Mouse (Mus musculus) heart, embryonic 10.5 days (tissue): Measurements from ENCODE around the gene Tubb3. TPM values are rescaled to one million over a fixed set of nuclear protein-coding genes. Genes with fewer than 3 reads are reported as not detected.
"Not testable (repeated sequence)": the region's sequence is repeated elsewhere in the genome, so short reads cannot be mapped to it uniquely, and the experiment has no call there.

Experiments used
- DNase-seq: peaks from one replicate; pipeline ENCODE4 v3.0.0-alpha.2; 2017; ENCODE audit warnings: low spot score
- H3K27ac ChIP-seq: fragments of 300-500 bp; sonication (generic); 2 replicates; pipeline ENCODE4 v1.5.1; 2016; ENCODE audit warnings: mild to moderate bottlenecking
- H3K27me3 ChIP-seq: fragments of 300-500 bp; sonication (generic); 2 replicates; pipeline ENCODE4 v1.6.1; 2016; ENCODE audit warnings: mild to moderate bottlenecking; ENCODE audit not compliant: poor library complexity, insufficient read depth, severe bottlenecking
- H3K36me3 ChIP-seq: fragments of 300-500 bp; sonication (generic); 2 replicates; pipeline ENCODE4 v1.6.1; 2016; ENCODE audit warnings: mild to moderate bottlenecking, moderate library complexity
- H3K4me1 ChIP-seq: fragments of 300-500 bp; sonication (generic); 2 replicates; pipeline ENCODE4 v1.6.1; 2016; ENCODE audit warnings: mild to moderate bottlenecking
- H3K4me3 ChIP-seq: fragments of 300-500 bp; sonication (generic); 2 replicates; pipeline ENCODE4 v1.5.1; 2016; ENCODE audit warnings: mild to moderate bottlenecking, moderate library complexity
- H3K9me3 ChIP-seq: fragments of 300-500 bp; sonication (generic); 2 replicates; pipeline ENCODE4 v1.6.1; 2016; ENCODE audit warnings: mild to moderate bottlenecking, moderate library complexity
- WGBS: fragments of 180-500 bp; shearing (Covaris S2); methylation state at CpG from one replicate; pipeline ENCODE4 v1.1.7; 2016; 5-methylcytosine and 5-hydroxymethylcytosine counted together
- polyA plus RNA-seq: library from polyadenylated mRNA; unstranded; fragments of >200 nt; fragmentation: Nextera tagmentation; extraction: Ambion mirVana; gene quantifications from 2 replicates; pipeline ENCODE4 v1.2.1, GENCODE M21; 2016

Gene Tubb3
- polyA plus RNA-seq, 1 experiment from 2014 or later, result 15.8 TPM

GRCm38 (mm10) chr8:123428343-123428893, 17.2 kb downstream of the Tubb3 start:
- Histone ChIP-seq H3K27ac (no peak overlapping the region), H3K9me3 (peaks cover 49% of the 10 kb centered on the region), H3K27me3 (no peaks in the 10 kb centered on the region), H3K36me3 (no peaks in the 10 kb centered on the region), H3K4me3 (no peak overlapping the region), H3K4me1 (no peaks in the 10 kb centered on the region)
- 96% methylated on average over 29 of the region's 29 CpGs for WGBS
- no peak for DNase-seq

GRCm38 (mm10) chr8:123428939-123429721, 17.9 kb downstream of the Tubb3 start:
- H3K27me3 ChIP-seq, result no peaks in the 10 kb centered on the region
- H3K4me3 ChIP-seq, result no peak overlapping the region
- H3K36me3 ChIP-seq, result no peaks in the 10 kb centered on the region
- DNase-seq, result no peak
- H3K9me3 ChIP-seq, result peaks cover 52% of the 10 kb centered on the region
- H3K27ac ChIP-seq, result no peak overlapping the region
- no peaks in the 10 kb centered on the region for H3K4me1 ChIP-seq
- WGBS, result 92% methylated on average over 23 of the region's 23 CpGs

GRCm38 (mm10) chr8:123429722-123430013, 18.4 kb downstream of the Tubb3 start:
- not testable (repeated sequence) for H3K4me1 ChIP-seq, H3K27me3 ChIP-seq, H3K27ac ChIP-seq, H3K4me3 ChIP-seq, DNase-seq, H3K36me3 ChIP-seq
- 91% methylated on average over 15 of the region's 15 CpGs for WGBS
- H3K9me3 ChIP-seq, result peaks cover 52% of the 10 kb centered on the region

GRCm38 (mm10) chr8:123430936-123431335, 19.7 kb downstream of the Tubb3 start:
- 87% methylated on average over 8 of the region's 8 CpGs for WGBS
- not testable (repeated sequence) for H3K27me3 ChIP-seq, DNase-seq, H3K4me1 ChIP-seq, H3K27ac ChIP-seq, H3K4me3 ChIP-seq, H3K36me3 ChIP-seq
- peaks cover 55% of the 10 kb centered on the region for H3K9me3 ChIP-seq

GRCm38 (mm10) chr8:123431616-123432365, 20.6 kb downstream of the Tubb3 start:
- Histone ChIP-seq H3K36me3 (no peaks in the 10 kb centered on the region), H3K27me3 (no peaks in the 10 kb centered on the region), H3K4me3 (no peak overlapping the region), H3K27ac (no peak overlapping the region), H3K4me1 (no peaks in the 10 kb centered on the region), H3K9me3 (peaks cover 52% of the 10 kb centered on the region)
- DNase-seq, result no peak
- 92% methylated on average over 25 of the region's 25 CpGs for WGBS

GRCm38 (mm10) chr8:123432381-123432780, 21.2 kb downstream of the Tubb3 start:
- no peaks in the 10 kb centered on the region for H3K4me1 ChIP-seq
- DNase-seq, result no peak
- H3K27ac ChIP-seq, result no peak overlapping the region
- H3K27me3 ChIP-seq, result no peaks in the 10 kb centered on the region
- WGBS, result 91% methylated on average over 16 of the region's 16 CpGs
- H3K36me3 ChIP-seq, result no peaks in the 10 kb centered on the region
- H3K9me3 ChIP-seq, result peaks cover 47% of the 10 kb centered on the region
- no peak overlapping the region for H3K4me3 ChIP-seq

- WGBS, result 94% methylated on average over 47 of the region's 47 CpGs
- DNase-seq, H3K36me3 ChIP-seq, H3K4me3 ChIP-seq, H3K4me1 ChIP-seq, H3K27me3 ChIP-seq, H3K27ac ChIP-seq: not testable (repeated sequence)
- peaks cover 36% of the 10 kb centered on the region for H3K9me3 ChIP-seq
Measured at GRCm38 (mm10) chr8:123433241-123433974, 22.2 kb downstream of the Tubb3 start.

- 83% methylated on average over 2 of the region's 2 CpGs for whole genome bisulfite sequencing
- H3K4me1 ChIP-seq, result peaks cover 32% of the 10 kb centered on the region
- no peak overlapping the region for H3K4me3 ChIP-seq
- no peaks in the 10 kb centered on the region for H3K9me3 ChIP-seq
- DNase-seq, result no peak
- H3K36me3 ChIP-seq, result no peaks in the 10 kb centered on the region
- no peak overlapping the region for H3K27ac ChIP-seq
- H3K27me3 ChIP-seq, result no peaks in the 10 kb centered on the region
Measured at GRCm38 (mm10) chr8:123441788-123442187, 30.6 kb downstream of the Tubb3 start.

- peak overlapping the region; percentile 82 for H3K4me3 ChIP-seq
Measured at GRCm38 (mm10) chr8:123442351-123442750, 31.1 kb downstream of the Tubb3 start.

GRCm38 (mm10) chr8:123442871-123443575, 31.8 kb downstream of the Tubb3 start:
- no peaks in the 10 kb centered on the region for H3K27me3 ChIP-seq
- peak overlapping the region; percentile 82 for H3K4me3 ChIP-seq
- H3K9me3 ChIP-seq, result no peaks in the 10 kb centered on the region
- WGBS, result 2% methylated on average over 41 of the region's 41 CpGs
- peak overlapping the region; percentile 95 for H3K27ac ChIP-seq
- H3K4me1 ChIP-seq, result peaks cover 42% of the 10 kb centered on the region
- peak; percentile 97 for DNase-seq
- H3K36me3 ChIP-seq, result no peaks in the 10 kb centered on the region

More at GRCm38 (mm10) chr8:123442351-123442750, 31.1 kb downstream of the Tubb3 start:
- peaks cover 38% of the 10 kb centered on the region for H3K4me1 ChIP-seq
- WGBS, result 79% methylated on average over 5 of the region's 5 CpGs
- H3K9me3 ChIP-seq, result no peaks in the 10 kb centered on the region
- DNase-seq, result no peak
- H3K36me3 ChIP-seq, result no peaks in the 10 kb centered on the region
- H3K27me3 ChIP-seq, result no peaks in the 10 kb centered on the region
- H3K27ac ChIP-seq, result no peak overlapping the region

- WGBS, result 30% methylated on average over 4 of the region's 4 CpGs
- peaks cover 42% of the 10 kb centered on the region for H3K4me1 ChIP-seq
- H3K4me3 ChIP-seq, result peak overlapping the region; percentile 82
- H3K36me3 ChIP-seq, result no peaks in the 10 kb centered on the region
- no peaks in the 10 kb centered on the region for H3K27me3 ChIP-seq
- DNase-seq, result no peak
- H3K27ac ChIP-seq, result peak overlapping the region; percentile 95; the same call in 1 of the 2 replicates
- no peaks in the 10 kb centered on the region for H3K9me3 ChIP-seq
Measured at GRCm38 (mm10) chr8:123443576-123443921, 32.3 kb downstream of the Tubb3 start.

- H3K4me1 ChIP-seq, result peaks cover 42% of the 10 kb centered on the region
- no peak for DNase-seq
- H3K4me3 ChIP-seq, result no peak overlapping the region
- no peaks in the 10 kb centered on the region for H3K27me3 ChIP-seq
- H3K9me3 ChIP-seq, result no peaks in the 10 kb centered on the region
- WGBS, result 78% methylated on average over 6 of the region's 6 CpGs
- H3K36me3 ChIP-seq, result peaks cover 2% of the 10 kb centered on the region; the same call in 1 of the 2 replicates
- H3K27ac ChIP-seq, result no peak overlapping the region
Measured at GRCm38 (mm10) chr8:123444131-123444530, 32.9 kb downstream of the Tubb3 start.
